ENCODE assay signal across 20 mouse cellular contexts in the genomic region with DNA sequence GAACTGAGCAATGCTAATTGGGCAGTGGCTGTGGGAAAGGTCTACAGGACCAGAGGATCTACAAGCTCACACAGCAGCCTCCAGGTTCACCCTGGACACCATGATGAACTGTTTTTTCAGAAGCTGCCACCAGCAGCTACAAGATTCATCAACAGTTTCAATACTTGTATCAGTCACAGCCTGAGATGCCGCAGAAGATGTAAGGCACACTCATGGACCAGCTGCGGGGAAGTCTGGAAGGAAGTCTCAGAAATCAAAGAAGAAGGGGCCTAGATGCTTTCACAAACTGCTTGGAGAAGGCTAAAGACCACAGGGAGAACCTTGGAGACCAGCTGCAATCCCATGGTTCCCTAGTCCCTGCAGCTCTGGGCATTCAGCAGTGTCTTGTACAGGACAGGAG. TPM values are rescaled to one million over a fixed set of nuclear protein-coding genes. Genes with fewer than 3 reads are reported as not detected.
DNase-seq lines count a peak whose midpoint lies in the region; ATAC-seq and TF ChIP-seq lines count a peak whose summit lies in the region.
"Had no signal": no experiment of that assay in that cellular context is flagged by ENCODE, and none has a peak within 500 bp of the region (broad histone marks: within the 10 kb centered on the region; RNA-seq: fewer than 3 reads in every experiment).

No protein-coding gene starts in this region.

- TF ChIP-seq CTCF in lung, postnatal 0 days (IDR thresholded peaks at IDR 0.05): no peak

- H3K9ac ChIP-seq in forebrain, embryonic 12.5 days: no peak overlapping the region
- H3K9ac ChIP-seq in forebrain, embryonic 16.5 days (replicated peaks; ENCODE audit: low read depth, low read length): no peak overlapping the region
- no peak overlapping the region for H3K9ac ChIP-seq in lung, postnatal 0 days (replicated peaks; ENCODE audit: low read depth)
- H3K9ac ChIP-seq in liver, embryonic 15.5 days: no peak overlapping the region
- H3K9ac ChIP-seq: embryonic facial prominence, embryonic 12.5 days; hindbrain, embryonic 14.5 days; intestine, embryonic 15.5 days; limb, embryonic 12.5 days; lung, embryonic 15.5 days; neural tube, embryonic 12.5 days had no signal

- H3K4me1 ChIP-seq in forebrain, embryonic 12.5 days: peaks cover 17% of the 10 kb centered on the region
- H3K4me1 ChIP-seq in forebrain, embryonic 16.5 days (replicated peaks; ENCODE audit: control insufficient read depth, insufficient read depth, low read length): peaks cover 15% of the 10 kb centered on the region
- H3K4me1 ChIP-seq in lung, postnatal 0 days (ENCODE audit: insufficient read depth, low read depth, low read length): peaks cover 3% of the 10 kb centered on the region
- H3K4me1 ChIP-seq in embryonic facial prominence, embryonic 10.5 days: peaks cover 17% of the 10 kb centered on the region
- H3K4me1 ChIP-seq in liver, embryonic 15.5 days (replicated peaks): peaks cover 17% of the 10 kb centered on the region

- WGBS in forebrain, embryonic 12.5 days: 97% methylated on average over 2 of the region's 2 CpGs
- WGBS in forebrain, embryonic 16.5 days: 95% methylated on average over 2 of the region's 2 CpGs
- WGBS in lung, postnatal 0 days: 89% methylated on average over 2 of the region's 2 CpGs
- 96% methylated on average over 2 of the region's 2 CpGs for WGBS in embryonic facial prominence, embryonic 10.5 days
- 85% methylated on average over 2 of the region's 2 CpGs for WGBS in liver, embryonic 15.5 days (ENCODE audit: insufficient replicate concordance)

- no peak overlapping the region for H3K4me3 ChIP-seq in forebrain, embryonic 12.5 days (replicated peaks)
- no peak overlapping the region for H3K4me3 ChIP-seq in forebrain, embryonic 16.5 days (replicated peaks; ENCODE audit: low read length)
- H3K4me3 ChIP-seq in lung, postnatal 0 days (ENCODE audit: low read depth, low read length): no peak overlapping the region
- H3K4me3 ChIP-seq in embryonic facial prominence, embryonic 10.5 days: peak overlapping the region; percentile 14; the same call in 1 of the 2 replicates
- H3K4me3 ChIP-seq in liver, embryonic 15.5 days (replicated peaks): 0 out of 2 replicates have a peak overlapping the region, but pooled peaks have one; percentile 86
- H3K4me3 ChIP-seq: embryonic facial prominence, embryonic 12.5 days; intestine, embryonic 15.5 days; limb, embryonic 12.5 days; lung, embryonic 15.5 days; neural tube, embryonic 12.5 days had no signal

- ATAC-seq in forebrain, embryonic 12.5 days (ENCODE audit: low FRiP score): no peak
- ATAC-seq in forebrain, embryonic 16.5 days: no peak
- no peak for ATAC-seq in lung, postnatal 0 days
- ATAC-seq in liver, embryonic 15.5 days (ENCODE audit: insufficient read depth): no peak
- ATAC-seq: intestine, embryonic 15.5 days had no signal

- no peak overlapping the region for H3K27ac ChIP-seq in forebrain, embryonic 12.5 days
- no peak overlapping the region for H3K27ac ChIP-seq in forebrain, embryonic 16.5 days (ENCODE audit: low read length)
- H3K27ac ChIP-seq in lung, postnatal 0 days (ENCODE audit: low read length): no peak overlapping the region; the same call in 1 of the 2 replicates
- H3K27ac ChIP-seq in embryonic facial prominence, embryonic 10.5 days (replicated peaks): no peak overlapping the region
- no peak overlapping the region for H3K27ac ChIP-seq in liver, embryonic 15.5 days (replicated peaks)
- H3K27ac ChIP-seq: embryonic facial prominence, embryonic 12.5 days; hindbrain, embryonic 14.5 days; intestine, embryonic 15.5 days; limb, embryonic 12.5 days; neural tube, embryonic 12.5 days had no signal

- no peak for DNase-seq in lung, postnatal 0 days (ENCODE audit: low spot score)
- DNase-seq in lung, postnatal 4 days: no peak
- DNase-seq in embryonic facial prominence, embryonic 10.5 days (ENCODE audit: low spot score): no peak
- no peak for DNase-seq in frontal cortex, adult 2 months (ENCODE audit: extremely low spot score in 1 of 2, low spot score in 1 of 2)
- no peak for DNase-seq in kidney, postnatal 14 days
- DNase-seq: adrenal gland, adult 8-10 months; cerebellum, adult 8-10 months; gastrocnemius, postnatal 36 days; heart, postnatal 10 days; kidney, adult 9 months; kidney, postnatal 4 days had no signal

- H3K4me2 ChIP-seq in forebrain, embryonic 12.5 days: 0 out of 2 replicates have a peak overlapping the region, but pooled peaks have one; percentile 21
- no peak overlapping the region for H3K4me2 ChIP-seq in forebrain, embryonic 16.5 days (ENCODE audit: low read length)
- H3K4me2 ChIP-seq in lung, postnatal 0 days (replicated peaks; ENCODE audit: low read depth, low read length): peak overlapping the region; percentile 64; the same call in 1 of the 2 replicates
- H3K4me2 ChIP-seq in liver, embryonic 15.5 days: peak overlapping the region; percentile 77
- H3K4me2 ChIP-seq: embryonic facial prominence, embryonic 12.5 days; intestine, embryonic 15.5 days; lung, embryonic 15.5 days had no signal

- no peaks in the 10 kb centered on the region for H3K9me3 ChIP-seq in forebrain, embryonic 12.5 days
- no peaks in the 10 kb centered on the region for H3K9me3 ChIP-seq in forebrain, embryonic 16.5 days (ENCODE audit: control insufficient read depth, low read length)
- no peaks in the 10 kb centered on the region for H3K9me3 ChIP-seq in lung, postnatal 0 days (ENCODE audit: low read length)
- H3K9me3 ChIP-seq in embryonic facial prominence, embryonic 10.5 days: no peaks in the 10 kb centered on the region
- H3K9me3 ChIP-seq in liver, embryonic 15.5 days (replicated peaks): no peaks in the 10 kb centered on the region
- H3K9me3 ChIP-seq: embryonic facial prominence, embryonic 12.5 days; intestine, embryonic 15.5 days; limb, embryonic 12.5 days; lung, embryonic 15.5 days; neural tube, embryonic 12.5 days had no signal

- peaks cover 20% of the 10 kb centered on the region for H3K36me3 ChIP-seq in forebrain, embryonic 12.5 days (replicated peaks)
- peaks cover 7% of the 10 kb centered on the region; the same call in 1 of the 2 replicates for H3K36me3 ChIP-seq in forebrain, embryonic 16.5 days (ENCODE audit: control insufficient read depth, insufficient read depth)
- H3K36me3 ChIP-seq in lung, postnatal 0 days (ENCODE audit: insufficient read depth, low read length): peaks cover 3% of the 10 kb centered on the region; the same call in 1 of the 2 replicates
- peaks cover 32% of the 10 kb centered on the region for H3K36me3 ChIP-seq in embryonic facial prominence, embryonic 10.5 days (replicated peaks)
- peaks cover 27% of the 10 kb centered on the region for H3K36me3 ChIP-seq in liver, embryonic 15.5 days (replicated peaks)

- H3K27me3 ChIP-seq in forebrain, embryonic 12.5 days: no peaks in the 10 kb centered on the region
- no peaks in the 10 kb centered on the region for H3K27me3 ChIP-seq in forebrain, embryonic 16.5 days (replicated peaks; ENCODE audit: control insufficient read depth, insufficient read depth, low read length)
- H3K27me3 ChIP-seq in lung, postnatal 0 days (replicated peaks; ENCODE audit: insufficient read depth, low read length): no peaks in the 10 kb centered on the region
- no peaks in the 10 kb centered on the region for H3K27me3 ChIP-seq in embryonic facial prominence, embryonic 10.5 days (replicated peaks; ENCODE audit: low read depth, poor library complexity, severe bottlenecking)
- H3K27me3 ChIP-seq in liver, embryonic 15.5 days: no peaks in the 10 kb centered on the region
- H3K27me3 ChIP-seq: embryonic facial prominence, embryonic 12.5 days; intestine, embryonic 15.5 days; limb, embryonic 12.5 days; lung, embryonic 15.5 days; neural tube, embryonic 12.5 days had no signal

- TF ChIP-seq EP300 in lung, postnatal 0 days (IDR thresholded peaks at IDR 0.05): no peak

RNA-seq across cellular contexts. Expression of gene Prpf18, which starts 2.3 kb away (rescaled TPM):
- polyA plus RNA-seq in forebrain, embryonic 12.5 days (2016; fragmentation: Nextera tagmentation; extraction: Ambion mirVana): 56.0 and 61.5 TPM in 2 replicates
- 59.6 and 64.2 TPM in 2 replicates for polyA plus RNA-seq in forebrain, embryonic 16.5 days (2015; fragmentation: Nextera tagmentation; extraction: Ambion mirVana)
- 39.2 and 46.5 TPM in 2 replicates for polyA plus RNA-seq in lung, postnatal 0 days (2015; fragmentation: Nextera tagmentation; extraction: Ambion mirVana)
- 38.0 and 38.4 TPM in 2 replicates for polyA plus RNA-seq in embryonic facial prominence, embryonic 10.5 days (2016; fragmentation: Nextera tagmentation; extraction: Ambion mirVana)
- 27.2 and 27.4 TPM in 2 replicates for polyA plus RNA-seq in liver, embryonic 15.5 days (2015; fragmentation: Nextera tagmentation; extraction: Ambion mirVana)
- 45.1 and 48.9 TPM in 2 replicates for polyA plus RNA-seq in frontal cortex, adult 2 months (2012; rRNA removed)

Comparison
In these comparisons a context has a peak if more than half of its experiments do, and no peak if none do; other contexts are left out.
1. H3K4me3 ChIP-seq: peak in embryonic facial prominence, embryonic 10.5 days (single experiment) and liver, embryonic 15.5 days (single experiment); none in forebrain, embryonic 12.5 days (single experiment), forebrain, embryonic 16.5 days (single experiment) and lung, postnatal 0 days (single experiment).